In the genomic region with DNA sequence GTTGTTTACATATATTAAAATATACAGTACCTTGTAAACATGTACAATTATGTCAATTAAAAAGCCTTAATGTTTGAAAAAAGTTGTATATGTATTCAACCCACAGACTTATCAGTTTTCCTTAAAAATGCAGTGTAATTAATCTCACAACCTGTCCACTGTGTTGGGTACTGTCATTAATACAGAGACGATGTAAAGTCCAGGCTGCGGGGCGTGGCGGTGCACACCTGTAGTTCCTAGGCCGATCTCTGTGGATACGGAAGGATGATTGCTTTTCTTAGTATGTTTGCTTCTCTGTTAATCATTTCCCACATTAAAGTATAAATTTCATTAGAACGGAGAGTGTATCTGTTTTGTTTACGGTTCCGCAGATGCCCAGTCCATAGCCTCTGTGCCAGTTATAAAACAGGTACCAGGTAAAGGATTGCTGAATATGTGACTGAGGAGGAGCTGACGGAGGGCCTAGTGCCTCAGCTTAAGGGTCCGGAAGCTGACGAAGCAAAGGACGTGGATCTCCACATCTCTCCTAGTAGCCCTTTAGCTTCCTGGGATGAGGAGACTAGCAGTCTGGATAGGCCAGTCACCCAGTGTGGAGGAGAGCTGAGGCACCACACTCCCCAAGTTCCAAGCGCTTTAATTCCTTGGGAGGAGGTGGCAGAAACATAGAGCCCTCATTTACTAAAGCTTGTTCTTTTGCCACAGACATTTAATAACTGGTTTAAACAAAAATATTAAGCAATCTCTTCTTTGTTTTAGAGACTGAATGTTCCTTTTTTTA, we compare ENCODE assay signal across 27 mouse cellular contexts. TPM values are rescaled to one million over a fixed set of nuclear protein-coding genes. Genes with fewer than 3 reads are reported as not detected.
DNase-seq lines count a peak whose midpoint lies in the region; ATAC-seq and TF ChIP-seq lines count a peak whose summit lies in the region.
"Had no signal": no experiment of that assay in that cellular context is flagged by ENCODE, and none has a peak within 500 bp of the region (broad histone marks: within the 10 kb centered on the region; RNA-seq: fewer than 3 reads in every experiment).

No protein-coding gene starts in this region.

- no peaks in the 10 kb centered on the region for H3K27me3 ChIP-seq in intestine, postnatal 0 days (replicated peaks; ENCODE audit: control insufficient read depth, insufficient read depth, low read length)
- no peaks in the 10 kb centered on the region for H3K27me3 ChIP-seq in neural tube, embryonic 15.5 days (replicated peaks)

- peak; percentile 42 for DNase-seq in heart, adult 11 months
- no peak for DNase-seq in heart, postnatal 4 days
- DNase-seq in Muller cell, postnatal 12 days (ENCODE audit: inconsistent ontology term): no peak
- DNase-seq in frontal cortex, adult 2 months (ENCODE audit: extremely low spot score in 1 of 2, low spot score in 1 of 2): no peak
- DNase-seq: adrenal gland, adult 8-10 months; adrenal gland, postnatal 25 days; B cell, adult 2 months; cerebellum, adult 18-20 months; cerebellum, adult 9-10 months; cerebellum, postnatal 14 days; gastrocnemius, postnatal 10 days; gastrocnemius, postnatal 36 days had no signal

- TF ChIP-seq CTCF in bone marrow macrophage, adult 2 months (IDR thresholded peaks at IDR 0.05; ENCODE audit: low read depth, low read length): no peak
- TF ChIP-seq CTCF in intestine, postnatal 0 days (IDR thresholded peaks at IDR 0.05; ENCODE audit: low read depth): no peak

- no peaks in the 10 kb centered on the region for H3K9me3 ChIP-seq in intestine, postnatal 0 days (ENCODE audit: control insufficient read depth)
- H3K9me3 ChIP-seq in neural tube, embryonic 15.5 days (replicated peaks): no peaks in the 10 kb centered on the region
- H3K9me3 ChIP-seq: hindbrain, embryonic 10.5 days had no signal

- ATAC-seq in intestine, postnatal 0 days: peak; percentile 86
- no peak for ATAC-seq in neural tube, embryonic 15.5 days (ENCODE audit: low FRiP score)
- ATAC-seq: activated CD4-positive, CD25-positive, alpha-beta regulatory T cell, adult 4 months; CD4-positive, CD25-positive, alpha-beta regulatory T cell, adult 4 months; forebrain, embryonic 14.5 days; hindbrain, postnatal 0 days; inflammation-experienced regulatory T-cells, adult 6 months had no signal

- no peaks in the 10 kb centered on the region for H3K36me3 ChIP-seq in intestine, postnatal 0 days (ENCODE audit: control insufficient read depth, insufficient read depth)
- H3K36me3 ChIP-seq in neural tube, embryonic 15.5 days: no peaks in the 10 kb centered on the region
- H3K36me3 ChIP-seq: hindbrain, embryonic 10.5 days had no signal

- H3K4me3 ChIP-seq in bone marrow macrophage, adult 2 months (ENCODE audit: insufficient read depth, low read length): no peak overlapping the region
- H3K4me3 ChIP-seq in intestine, postnatal 0 days (ENCODE audit: low read depth, low read length): no peak overlapping the region
- no peak overlapping the region for H3K4me3 ChIP-seq in neural tube, embryonic 15.5 days (replicated peaks)
- H3K4me3 ChIP-seq: hindbrain, embryonic 10.5 days had no signal

- TF ChIP-seq POLR2A in bone marrow macrophage, adult 2 months (IDR thresholded peaks at IDR 0.05; ENCODE audit: borderline replicate concordance, low read depth, low read length): no peak

- H3K4me2 ChIP-seq in intestine, postnatal 0 days (replicated peaks; ENCODE audit: low read depth): peak overlapping the region; percentile 35
- H3K4me2 ChIP-seq in neural tube, embryonic 15.5 days: no peak overlapping the region
- H3K4me2 ChIP-seq: heart, embryonic 11.5 days; hindbrain, embryonic 14.5 days had no signal

- peaks cover 18% of the 10 kb centered on the region for H3K4me1 ChIP-seq in bone marrow macrophage, adult 2 months (ENCODE audit: control insufficient read depth, insufficient read depth, low read length)
- H3K4me1 ChIP-seq in intestine, postnatal 0 days (replicated peaks; ENCODE audit: control insufficient read depth, insufficient read depth, low read length): no peaks in the 10 kb centered on the region
- H3K4me1 ChIP-seq in neural tube, embryonic 15.5 days: no peaks in the 10 kb centered on the region
- H3K4me1 ChIP-seq: hindbrain, embryonic 10.5 days had no signal

- no peak overlapping the region for H3K9ac ChIP-seq in intestine, postnatal 0 days (ENCODE audit: low read depth, low read length)
- no peak overlapping the region for H3K9ac ChIP-seq in neural tube, embryonic 15.5 days (replicated peaks)
- H3K9ac ChIP-seq: hindbrain, embryonic 14.5 days had no signal

- WGBS in intestine, postnatal 0 days: 50% methylated on average over 14 of the region's 14 CpGs
- 94% methylated on average over 14 of the region's 14 CpGs for WGBS in neural tube, embryonic 15.5 days

- 0 out of 2 replicates have a peak overlapping the region, but pooled peaks have one; percentile 19 for H3K27ac ChIP-seq in bone marrow macrophage, adult 2 months (ENCODE audit: insufficient read depth, low read depth, low read length)
- no peak overlapping the region for H3K27ac ChIP-seq in intestine, postnatal 0 days (ENCODE audit: low read depth, low read length)
- no peak overlapping the region for H3K27ac ChIP-seq in neural tube, embryonic 15.5 days (replicated peaks)
- H3K27ac ChIP-seq: hindbrain, embryonic 10.5 days; hindbrain, embryonic 14.5 days; hindbrain, postnatal 0 days had no signal

RNA-seq across cellular contexts. Expression of a gene that starts 13.4 kb away (rescaled TPM):
- total RNA-seq in heart, postnatal 4 days (2021): 10 to 100 TPM; 13.6 to 15.1 TPM
- 20.7 and 24.7 TPM in 2 replicates for polyA plus RNA-seq in bone marrow macrophage, adult 2 months (2012; ENCODE audit: insufficient read depth, insufficient read length, missing spikeins)
- 9.6 TPM in 2 replicates for polyA plus RNA-seq in intestine, postnatal 0 days (2015; fragmentation: Nextera tagmentation; extraction: Ambion mirVana)
- polyA plus RNA-seq in neural tube, embryonic 15.5 days (2015; fragmentation: Nextera tagmentation; extraction: Ambion mirVana): 13.2 and 16.5 TPM in 2 replicates
- 11.0 and 11.5 TPM in 2 replicates for polyA plus RNA-seq in frontal cortex, adult 2 months (2012; rRNA removed)

RNA-seq across cellular contexts. Expression of a gene that starts 46.9 kb away (rescaled TPM):
- total RNA-seq in heart, postnatal 4 days (2021): under 1 TPM; 0.17 to 0.32 TPM
- not detected in 2 replicates for polyA plus RNA-seq in bone marrow macrophage, adult 2 months (2012; ENCODE audit: insufficient read depth, insufficient read length, missing spikeins)
- 0.16 and 0.27 TPM in 2 replicates for polyA plus RNA-seq in intestine, postnatal 0 days (2015; fragmentation: Nextera tagmentation; extraction: Ambion mirVana)
- polyA plus RNA-seq in neural tube, embryonic 15.5 days (2015; fragmentation: Nextera tagmentation; extraction: Ambion mirVana): 0.08 TPM in 1 of 2 replicates, not detected in the other
- 1.5 and 2.4 TPM in 2 replicates for polyA plus RNA-seq in frontal cortex, adult 2 months (2012; rRNA removed)
- total RNA-seq: gastrocnemius, adult 18-20 months; gastrocnemius, postnatal 36 days; granulocyte monocyte progenitor cell, adult 5-6 weeks; hindbrain, postnatal 0 days had no signal
- polyA plus RNA-seq: activated CD4-positive, CD25-positive, alpha-beta regulatory T cell, adult 4 months; CD4-positive, CD25-positive, alpha-beta regulatory T cell, adult 4 months; embryonic facial prominence, embryonic 11.5 days; forebrain, embryonic 11.5 days; hindbrain, embryonic 14.5 days; inflammation-experienced regulatory T-cells, adult 6 months had no signal
